Mouse (Mus musculus): Measurements from ENCODE around the gene Smlr1. TPM values are rescaled to one million over a fixed set of nuclear protein-coding genes. Genes with fewer than 3 reads are reported as not detected.

Smlr1 gene
- not detected in 2 replicates for total RNA-seq (2014; rRNA removed; ENCODE audit: low replicate concordance)
- not detected in 2 replicates for polyA plus RNA-seq (2015; fragmentation: Nextera tagmentation; extraction: Ambion mirVana)

GRCm38 (mm10) chr10:25535891-25536331, at the start of gene Smlr1:
Gene Smlr1, minus strand, starts transcription at chr10:25536267.
- 88% methylated on average over 10 of the region's 10 CpGs for WGBS
- TF ChIP-seq CTCF (IDR thresholded peaks at IDR 0.05; ENCODE audit: low read depth) (no peak), EP300 (IDR thresholded peaks at IDR 0.05; ENCODE audit: low read depth) (no peak)
- Histone ChIP-seq H3K36me3 (replicated peaks; ENCODE audit: control insufficient read depth, insufficient read depth, low read length) (no peaks in the 10 kb centered on the region), H3K9me3 (replicated peaks; ENCODE audit: control insufficient read depth, low read length) (no peaks in the 10 kb centered on the region), H3K4me1 (ENCODE audit: control insufficient read depth, insufficient read depth) (peaks cover 17% of the 10 kb centered on the region; the same call in 1 of the 2 replicates), H3K27me3 (ENCODE audit: control insufficient read depth, insufficient read depth, low read length) (no peaks in the 10 kb centered on the region), H3K4me2 (ENCODE audit: low read depth, low read length) (no peak within 1 kb of the TSS), H3K9ac (replicated peaks; ENCODE audit: low read depth, low read length) (no peak within 1 kb of the TSS), H3K27ac (ENCODE audit: low read depth) (no peak within 1 kb of the TSS), H3K4me3 (ENCODE audit: low read depth, low read length) (no peak within 1 kb of the TSS)
- DNase-seq (ENCODE audit: low spot score) (no peak), ATAC-seq (ENCODE audit: insufficient read depth, low read depth) (no peak)

GRCm38 (mm10) chr10:25584899-25585298, 48.8 kb upstream of the Smlr1 start:
- TF ChIP-seq CTCF (IDR thresholded peaks at IDR 0.05; ENCODE audit: low read depth) (no peak), EP300 (IDR thresholded peaks at IDR 0.05; ENCODE audit: low read depth) (no peak)
- Histone ChIP-seq H3K9me3 (replicated peaks; ENCODE audit: control insufficient read depth, low read length) (no peaks in the 10 kb centered on the region), H3K4me1 (ENCODE audit: control insufficient read depth, insufficient read depth) (no peaks in the 10 kb centered on the region), H3K36me3 (replicated peaks; ENCODE audit: control insufficient read depth, insufficient read depth, low read length) (no peaks in the 10 kb centered on the region), H3K27me3 (ENCODE audit: control insufficient read depth, insufficient read depth, low read length) (no peaks in the 10 kb centered on the region), H3K9ac (replicated peaks; ENCODE audit: low read depth, low read length) (no peak overlapping the region), H3K27ac (ENCODE audit: low read depth) (no peak overlapping the region), H3K4me3 (ENCODE audit: low read depth, low read length) (no peak overlapping the region), H3K4me2 (ENCODE audit: low read depth, low read length) (no peak overlapping the region)
- WGBS = 86% methylated on average over 6 of the region's 6 CpGs
- ATAC-seq (ENCODE audit: insufficient read depth, low read depth) (no peak), DNase-seq (ENCODE audit: low spot score) (no peak)

- Histone ChIP-seq H3K27me3 (ENCODE audit: control insufficient read depth, insufficient read depth, low read length) (no peaks in the 10 kb centered on the region), H3K4me2 (ENCODE audit: low read depth, low read length) (no peak overlapping the region), H3K4me3 (ENCODE audit: low read depth, low read length) (no peak overlapping the region), H3K27ac (ENCODE audit: low read depth) (no peak overlapping the region), H3K36me3 (replicated peaks; ENCODE audit: control insufficient read depth, insufficient read depth, low read length) (no peaks in the 10 kb centered on the region), H3K9me3 (replicated peaks; ENCODE audit: control insufficient read depth, low read length) (no peaks in the 10 kb centered on the region), H3K4me1 (ENCODE audit: control insufficient read depth, insufficient read depth) (no peaks in the 10 kb centered on the region), H3K9ac (replicated peaks; ENCODE audit: low read depth, low read length) (no peak overlapping the region)
- TF ChIP-seq EP300 (IDR thresholded peaks at IDR 0.05; ENCODE audit: low read depth) (no peak), CTCF (IDR thresholded peaks at IDR 0.05; ENCODE audit: low read depth) (no peak)
- DNase-seq (ENCODE audit: low spot score) (no peak), ATAC-seq (ENCODE audit: insufficient read depth, low read depth) (no peak)
- WGBS = 68% methylated on average over 2 of the region's 2 CpGs
Measured at GRCm38 (mm10) chr10:25580066-25580465, 44.0 kb upstream of the Smlr1 start.

- Histone ChIP-seq H3K27me3 (ENCODE audit: control insufficient read depth, insufficient read depth, low read length) (no peaks in the 10 kb centered on the region), H3K4me3 (ENCODE audit: low read depth, low read length) (no peak overlapping the region), H3K4me1 (ENCODE audit: control insufficient read depth, insufficient read depth) (no peaks in the 10 kb centered on the region), H3K9me3 (replicated peaks; ENCODE audit: control insufficient read depth, low read length) (no peaks in the 10 kb centered on the region), H3K9ac (replicated peaks; ENCODE audit: low read depth, low read length) (no peak overlapping the region), H3K27ac (ENCODE audit: low read depth) (no peak overlapping the region), H3K4me2 (ENCODE audit: low read depth, low read length) (no peak overlapping the region), H3K36me3 (replicated peaks; ENCODE audit: control insufficient read depth, insufficient read depth, low read length) (no peaks in the 10 kb centered on the region)
- DNase-seq (ENCODE audit: low spot score) (no peak), ATAC-seq (ENCODE audit: insufficient read depth, low read depth) (no peak)
- TF ChIP-seq EP300 (IDR thresholded peaks at IDR 0.05; ENCODE audit: low read depth) (no peak), CTCF (IDR thresholded peaks at IDR 0.05; ENCODE audit: low read depth) (no peak)
- 72% methylated on average over 9 of the region's 9 CpGs for WGBS
Measured at GRCm38 (mm10) chr10:25571319-25572240, 35.5 kb upstream of the Smlr1 start.

- DNase-seq (ENCODE audit: low spot score) = no peak
- no peaks in the 10 kb centered on the region for H3K27me3 ChIP-seq (ENCODE audit: control insufficient read depth, insufficient read depth, low read length)
- TF ChIP-seq EP300 (IDR thresholded peaks at IDR 0.05; ENCODE audit: low read depth) (no peak), CTCF (IDR thresholded peaks at IDR 0.05; ENCODE audit: low read depth) (no peak)
- no peaks in the 10 kb centered on the region for H3K36me3 ChIP-seq (replicated peaks; ENCODE audit: control insufficient read depth, insufficient read depth, low read length)
- H3K4me2 ChIP-seq (ENCODE audit: low read depth, low read length) = no peak overlapping the region
- H3K27ac ChIP-seq (ENCODE audit: low read depth) = no peak overlapping the region
- no peak for ATAC-seq (ENCODE audit: insufficient read depth, low read depth)
- H3K4me1 ChIP-seq (ENCODE audit: control insufficient read depth, insufficient read depth) = no peaks in the 10 kb centered on the region
- no peak overlapping the region for H3K9ac ChIP-seq (replicated peaks; ENCODE audit: low read depth, low read length)
- no peaks in the 10 kb centered on the region for H3K9me3 ChIP-seq (replicated peaks; ENCODE audit: control insufficient read depth, low read length)
- 48% methylated on average over 4 of the region's 4 CpGs for WGBS
- no peak overlapping the region for H3K4me3 ChIP-seq (ENCODE audit: low read depth, low read length)
Measured at GRCm38 (mm10) chr10:25552936-25553335, 16.9 kb upstream of the Smlr1 start.
